Mouse (Mus musculus) forebrain, postnatal 0 days (tissue): ENCODE results near the gene Gm28539. TPM values are rescaled to one million over a fixed set of nuclear protein-coding genes. Genes with fewer than 3 reads are reported as not detected.

Experiments used
- ATAC-seq: fragments of 200-750 bp; cut with Nextera tagmentation; 2 replicates; pipeline ENCODE4 v1.8.0; 2017; ENCODE audit warnings: mild to moderate bottlenecking, moderate library complexity
- DNase-seq: peaks from one replicate; pipeline ENCODE4 v3.0.0-alpha.2; 2015
- H3K27ac ChIP-seq: fragments of 300-500 bp; sonication (generic); 2 replicates; pipeline ENCODE4 v1.5.1; 2014; ENCODE audit warnings: low read depth, mild to moderate bottlenecking, antibody characterized with exemption, low read length, moderate library complexity, mixed read lengths
- H3K27me3 ChIP-seq: fragments of 300-500 bp; sonication (generic); 2 replicates; pipeline ENCODE4 v1.6.1; 2014; ENCODE audit warnings: mild to moderate bottlenecking, low read length, mixed read lengths; ENCODE audit not compliant: insufficient read depth
- H3K36me3 ChIP-seq: fragments of 300-500 bp; sonication (generic); 2 replicates; pipeline ENCODE4 v1.6.1; 2014; ENCODE audit warnings: mild to moderate bottlenecking, moderate library complexity; ENCODE audit not compliant: insufficient read depth
- H3K4me1 ChIP-seq: fragments of 300-500 bp; sonication (generic); 2 replicates; pipeline ENCODE4 v1.6.1; 2014; ENCODE audit warnings: antibody characterized with exemption; ENCODE audit not compliant: insufficient read depth
- H3K4me2 ChIP-seq: fragments of 300-500 bp; sonication (generic); 2 replicates; pipeline ENCODE4 v1.6.1; 2014; ENCODE audit warnings: low read depth, mild to moderate bottlenecking, moderate library complexity
- H3K4me3 ChIP-seq: fragments of 300-500 bp; sonication (generic); 2 replicates; pipeline ENCODE4 v1.5.1; 2014; ENCODE audit warnings: low read depth, low read length, mixed read lengths
- H3K9ac ChIP-seq: fragments of 300-500 bp; sonication (generic); 2 replicates; pipeline ENCODE4 v1.6.1; 2014; ENCODE audit warnings: mild to moderate bottlenecking
- H3K9me3 ChIP-seq: fragments of 300-500 bp; sonication (generic); 2 replicates; pipeline ENCODE4 v1.6.1; 2016; ENCODE audit warnings: low read length
- CTCF ChIP-seq: sonication (generic); IDR thresholded peaks from 2 replicates; pipeline ENCODE4 v1.5.1; 2016; ENCODE audit warnings: antibody characterized with exemption, control low read depth, low read depth
- WGBS: fragments of 180-500 bp; shearing (Covaris S2); extraction: QIAGEN DNeasy Blood & Tissue Kit; methylation state at CpG from one replicate; pipeline ENCODE4 v1.1.7; 2014; 5-methylcytosine and 5-hydroxymethylcytosine counted together
- polyA plus RNA-seq: library from polyadenylated mRNA; unstranded; fragments of >200 nt; fragmentation: Nextera tagmentation; extraction: Ambion mirVana; gene quantifications from 2 replicates; pipeline ENCODE4 v1.2.1, GENCODE M21; 2015
- total RNA-seq: library from RNA; depleted of rRNA; stranded (reverse); fragments of >200 nt; gene quantifications from 2 replicates; pipeline ENCODE4 v1.2.3, GENCODE M21; 2014

The Gm28539 gene
- total and polyA plus RNA-seq, 2 experiments from 2014 or later = not detected

DNA sequence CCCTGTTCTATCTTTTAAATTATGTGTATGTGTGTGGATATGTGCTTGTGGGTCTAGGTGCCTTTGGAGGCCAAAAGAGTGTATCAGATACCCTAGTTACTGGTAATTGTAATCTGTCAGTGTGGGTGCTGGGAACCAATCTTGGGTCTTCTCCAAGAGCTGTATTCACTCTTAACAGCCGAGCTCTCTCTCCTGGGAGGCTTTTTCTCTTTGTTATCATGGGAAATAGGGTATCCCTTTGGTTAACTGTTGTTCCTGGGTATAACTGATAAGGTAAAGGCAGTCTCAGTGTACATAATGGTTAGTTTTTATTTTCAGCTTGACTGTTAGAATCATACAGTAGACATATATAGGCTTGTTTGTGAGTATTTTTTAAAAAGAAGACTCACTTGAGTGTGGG is 14.0 kb upstream of the Gm28539 start:
- H3K36me3 ChIP-seq = peaks cover 93% of the 10 kb centered on the region
- no peak overlapping the region for H3K9ac ChIP-seq
- no peak overlapping the region for H3K4me2 ChIP-seq
- no peak for TF ChIP-seq CTCF
- no peaks in the 10 kb centered on the region for H3K9me3 ChIP-seq
- WGBS = 77% methylated on average over 1 of the region's 1 CpGs
- DNase-seq (no peak), ATAC-seq (no peak)
- H3K27ac ChIP-seq = peak overlapping the region; percentile 17; the same call in 1 of the 2 replicates
- no peaks in the 10 kb centered on the region for H3K27me3 ChIP-seq
- H3K4me1 ChIP-seq = no peaks in the 10 kb centered on the region
- H3K4me3 ChIP-seq = no peak overlapping the region

DNA sequence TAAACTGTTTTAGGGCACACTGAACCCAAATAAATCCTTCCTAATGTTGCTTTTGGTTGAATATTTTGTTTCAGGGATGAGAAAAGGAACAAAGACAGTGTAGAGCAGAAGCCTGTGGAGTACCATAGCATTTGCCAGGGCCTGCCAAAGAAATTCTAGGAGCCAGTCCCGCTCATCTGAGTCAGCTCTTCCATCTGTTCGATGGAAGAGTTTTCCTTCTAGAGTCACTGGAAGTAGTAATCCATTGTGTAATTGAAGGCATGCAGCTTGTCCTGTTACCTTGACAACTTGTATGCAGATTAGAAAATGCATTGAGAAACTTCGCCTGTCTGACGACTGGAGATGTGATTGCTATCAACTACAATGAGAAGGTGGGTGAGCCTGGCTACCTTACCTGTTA is 13.5 kb upstream of the Gm28539 start:
- peak; percentile 34 for DNase-seq
- no peak overlapping the region for H3K9ac ChIP-seq
- no peaks in the 10 kb centered on the region for H3K4me1 ChIP-seq
- H3K9me3 ChIP-seq = no peaks in the 10 kb centered on the region
- WGBS = 58% methylated on average over 4 of the region's 4 CpGs
- no peak for TF ChIP-seq CTCF
- peak overlapping the region; percentile 17; the same call in 1 of the 2 replicates for H3K27ac ChIP-seq
- H3K36me3 ChIP-seq = peaks cover 93% of the 10 kb centered on the region
- peak; percentile 86 for ATAC-seq
- H3K4me2 ChIP-seq = no peak overlapping the region
- no peaks in the 10 kb centered on the region for H3K27me3 ChIP-seq
- H3K4me3 ChIP-seq = no peak overlapping the region

- Histone ChIP-seq H3K27ac (no peak overlapping the region), H3K4me3 (no peak overlapping the region), H3K9me3 (no peaks in the 10 kb centered on the region), H3K36me3 (peaks cover 81% of the 10 kb centered on the region), H3K27me3 (no peaks in the 10 kb centered on the region), H3K4me1 (no peaks in the 10 kb centered on the region), H3K9ac (no peak overlapping the region), H3K4me2 (no peak overlapping the region)
- WGBS = 96% methylated on average over 3 of the region's 3 CpGs
- ATAC-seq (no peak), DNase-seq (no peak)
- no peak for TF ChIP-seq CTCF
Observed at GRCm38 (mm10) chr16:18828630-18829029, 7.8 kb upstream of the Gm28539 start.

- Histone ChIP-seq H3K27me3 (no peaks in the 10 kb centered on the region), H3K9ac (no peak overlapping the region), H3K4me2 (no peak overlapping the region), H3K36me3 (peaks cover 78% of the 10 kb centered on the region), H3K27ac (no peak overlapping the region), H3K4me1 (no peaks in the 10 kb centered on the region), H3K9me3 (no peaks in the 10 kb centered on the region), H3K4me3 (no peak overlapping the region)
- TF ChIP-seq CTCF = no peak
- ATAC-seq (no peak), DNase-seq (no peak)
- 86% methylated on average over 6 of the region's 6 CpGs for WGBS
Observed at GRCm38 (mm10) chr16:18829102-18829501, 7.3 kb upstream of the Gm28539 start.

DNA sequence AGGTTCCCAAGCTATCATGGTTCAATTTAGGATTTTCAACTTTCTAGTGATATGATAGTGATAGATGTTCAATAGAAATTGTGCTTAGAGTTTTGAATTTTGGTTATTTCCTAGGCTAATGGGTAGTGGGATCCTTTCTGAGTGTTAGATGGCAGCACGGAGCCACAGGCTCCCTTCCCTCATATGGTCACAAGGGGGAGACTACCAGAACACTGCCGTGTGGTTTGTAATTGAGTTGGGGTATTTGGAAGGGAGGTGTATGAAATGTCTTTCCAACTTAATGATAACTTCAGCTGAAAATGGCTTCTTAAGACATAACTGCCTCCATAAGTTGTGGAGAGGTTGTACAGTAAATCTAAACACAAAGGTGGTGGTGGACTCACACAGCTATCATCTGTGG is 2.9 kb upstream of the Gm28539 start:
- Histone ChIP-seq H3K4me3 (no peak overlapping the region), H3K9ac (no peak overlapping the region), H3K27me3 (no peaks in the 10 kb centered on the region), H3K27ac (no peak overlapping the region), H3K9me3 (no peaks in the 10 kb centered on the region), H3K4me2 (no peak overlapping the region), H3K4me1 (no peaks in the 10 kb centered on the region), H3K36me3 (peaks cover 45% of the 10 kb centered on the region)
- no peak for ATAC-seq
- DNase-seq = no peak
- TF ChIP-seq CTCF = peak; percentile 51
- WGBS = 76% methylated on average over 2 of the region's 2 CpGs

DNA sequence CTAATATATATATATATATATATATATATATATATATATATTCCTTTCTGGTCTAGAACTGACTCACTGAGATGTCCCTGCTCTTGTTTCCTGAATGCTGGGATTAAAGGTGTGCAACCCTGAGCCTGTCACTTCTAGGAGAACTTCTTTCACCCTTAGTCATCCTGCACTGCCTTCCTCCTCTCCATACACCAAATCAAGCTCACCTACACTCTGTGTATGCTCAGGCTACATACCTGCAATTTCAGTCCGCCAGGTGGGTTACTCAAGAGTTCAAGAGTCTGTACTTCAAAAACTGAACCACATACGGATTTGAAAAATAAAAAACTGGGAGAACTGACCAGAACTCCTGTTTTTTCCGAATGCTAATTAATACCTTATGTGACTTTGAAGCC is 314 bp upstream of the Gm28539 start:
- ATAC-seq = peak; percentile 23; the same call in 1 of the 2 replicates
- Histone ChIP-seq H3K4me2 (peak overlapping the region; percentile 59), H3K27ac (no peak overlapping the region), H3K4me1 (no peaks in the 10 kb centered on the region), H3K9me3 (no peaks in the 10 kb centered on the region), H3K36me3 (peaks cover 26% of the 10 kb centered on the region), H3K9ac (peak overlapping the region; percentile 78; the same call in 1 of the 2 replicates), H3K4me3 (peak overlapping the region; percentile 68), H3K27me3 (no peaks in the 10 kb centered on the region)
- WGBS = 29% methylated on average over 3 of the region's 3 CpGs
- TF ChIP-seq CTCF = no peak
- no peak for DNase-seq

DNA sequence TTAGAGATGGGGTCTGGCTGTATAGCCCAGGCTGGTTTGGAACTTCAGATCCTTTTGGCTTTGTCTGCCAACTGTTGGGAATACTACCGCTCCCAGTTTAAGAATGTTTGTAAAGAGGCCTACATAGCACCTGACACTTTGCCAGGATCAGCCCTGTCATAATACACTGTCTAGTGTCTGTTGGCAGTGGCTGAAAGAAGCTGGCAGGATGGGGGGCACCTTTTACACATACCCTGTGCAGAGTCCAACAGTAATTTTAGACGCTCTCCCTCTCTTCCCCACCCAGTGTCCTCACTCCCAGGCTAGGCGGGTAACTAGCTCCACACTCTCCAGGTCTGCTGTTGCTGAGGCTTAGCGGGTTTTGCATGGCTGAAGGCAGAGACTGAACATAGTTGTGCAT is 2.0 kb downstream of the Gm28539 start:
- Histone ChIP-seq H3K27ac (no peak overlapping the region), H3K9me3 (no peaks in the 10 kb centered on the region), H3K4me3 (no peak overlapping the region), H3K4me1 (no peaks in the 10 kb centered on the region), H3K27me3 (no peaks in the 10 kb centered on the region), H3K9ac (no peak overlapping the region), H3K4me2 (no peak overlapping the region), H3K36me3 (peaks cover 16% of the 10 kb centered on the region)
- TF ChIP-seq CTCF = no peak
- DNase-seq (no peak), ATAC-seq (no peak)
- 79% methylated on average over 4 of the region's 4 CpGs for WGBS
